Mouse (Mus musculus) hematopoietic stem cell, adult 5-6 weeks (primary cell): ENCODE data around the gene L2hgdh. TPM values are rescaled to one million over a fixed set of nuclear protein-coding genes. Genes with fewer than 3 reads are reported as not detected.

Experiments
- ATAC-seq, 2 experiments: fragments of 125-278 bp in 1 of 2; replicated peaks in 1 of 2; 2 replicates each; pipeline ENCODE4 v1.8.0; 2016 to 2017; ENCODE audit warnings: inconsistent platforms in 2 of 2, mild to moderate bottlenecking in 2 of 2, moderate number of reproducible peaks in 2 of 2, low read depth in 1 of 2, moderate TSS enrichment in 1 of 2; ENCODE audit not compliant: low FRiP score in 2 of 2, poor library complexity in 2 of 2, severe bottlenecking in 2 of 2, insufficient read depth in 1 of 2, low TSS enrichment in 1 of 2
- total RNA-seq: library from RNA; stranded (forward); fragments of 172-1452, 232-1000 nt; gene quantifications from 2 replicates; pipeline ENCODE4 v1.2.3, GENCODE M21; 2017

The L2hgdh gene
- total RNA-seq = 18.2 and 26.6 TPM in 2 replicates

GRCm38 (mm10) chr12:69724711-69725460 is at the start of gene L2hgdh, which contains the start of gene Atp5s:
TSS of gene L2hgdh (minus strand) at chr12:69724873.
TSS of gene Atp5s (plus strand) at chr12:69724950.
- ATAC-seq = peak; percentile 96 to 98

DNA sequence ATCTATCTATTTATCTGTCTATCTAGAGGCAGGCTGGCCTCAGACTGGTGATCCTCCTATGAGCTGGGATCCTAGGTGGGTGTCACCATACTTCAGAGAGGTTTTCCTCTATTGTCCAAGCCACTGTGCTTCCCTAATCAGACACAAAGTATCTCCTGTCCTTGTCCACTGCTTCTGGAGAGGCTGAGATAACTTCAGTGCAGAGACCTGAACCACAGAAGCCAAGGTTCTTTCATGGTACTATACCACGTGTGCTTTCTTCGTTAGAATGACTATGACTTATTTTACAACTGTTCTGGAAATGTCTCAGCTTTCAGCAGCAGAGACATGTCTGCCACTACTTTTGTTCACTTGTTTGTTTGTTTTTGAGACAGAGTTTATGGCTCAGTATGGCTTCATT is 44.2 kb upstream of the L2hgdh start:
- ATAC-seq = no peak

DNA sequence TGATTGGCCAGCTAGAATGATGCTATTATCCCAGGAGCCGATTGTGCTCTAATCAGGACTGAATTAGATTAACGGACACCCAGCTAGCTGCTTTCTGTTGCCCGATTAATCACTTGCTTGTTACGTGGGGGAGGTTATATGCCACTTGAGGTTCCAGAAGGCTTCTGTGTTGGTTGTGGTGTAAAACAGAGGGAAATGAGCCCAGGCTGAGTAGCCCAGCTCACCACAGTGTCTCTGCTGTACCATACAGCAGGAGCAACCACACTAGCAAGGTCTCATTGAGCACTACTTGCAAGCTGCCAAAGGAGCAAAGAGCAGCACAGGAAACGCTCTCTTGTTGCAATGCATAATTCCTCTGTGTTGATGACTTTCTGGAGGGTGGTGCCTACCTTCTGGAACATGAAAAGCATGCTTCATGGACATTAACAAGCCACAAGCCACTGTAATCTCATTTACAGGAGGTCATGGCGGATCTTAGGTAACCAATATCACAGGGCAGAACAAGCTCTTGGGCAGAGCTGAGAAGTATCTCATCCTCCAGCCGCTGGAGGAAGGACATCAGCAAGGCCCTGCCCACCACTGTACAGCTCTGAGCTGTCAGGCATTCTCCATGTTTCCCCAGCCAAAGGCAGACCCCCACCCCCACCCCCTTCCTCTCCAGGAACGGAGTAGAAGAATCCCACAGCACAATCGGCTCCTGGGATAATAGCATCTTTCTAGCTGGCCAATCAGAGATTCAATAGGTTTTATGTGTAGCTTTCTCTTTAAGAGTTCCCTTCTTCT is 43.0 kb upstream of the L2hgdh start:
- ATAC-seq = no peak

DNA sequence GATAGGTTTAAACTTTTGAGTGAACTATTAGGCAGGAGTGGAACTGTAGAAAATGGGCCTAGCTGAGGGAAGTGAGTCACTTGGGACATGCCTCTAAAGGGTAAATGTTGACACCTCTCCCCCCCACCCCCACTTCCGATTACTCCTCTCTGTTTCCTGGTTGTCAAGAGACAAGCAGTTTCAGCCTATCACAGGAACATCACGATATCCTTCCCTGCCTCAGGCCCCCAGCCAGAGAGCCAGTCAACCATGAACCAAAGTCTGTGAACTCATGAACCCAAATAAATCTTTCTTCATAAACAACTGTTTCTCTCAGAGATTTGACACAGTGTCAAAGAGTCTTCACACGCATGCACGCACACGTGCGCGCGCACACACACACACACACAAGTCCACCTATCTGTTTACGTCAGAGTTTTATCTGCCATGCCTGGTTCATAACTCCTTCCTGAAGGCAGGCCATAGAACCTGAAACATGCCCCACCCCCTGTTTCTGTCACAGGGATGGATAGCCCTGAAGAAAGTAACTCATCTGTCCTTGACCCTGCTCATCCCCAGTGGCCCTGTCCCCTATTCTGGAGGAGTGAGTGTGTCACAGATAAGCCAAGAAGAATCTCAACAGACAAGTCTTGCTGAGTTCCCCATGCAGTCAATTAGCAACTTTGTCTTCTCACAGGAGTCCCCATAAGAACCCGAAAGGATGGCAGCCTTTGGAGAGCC is 41.7 kb upstream of the L2hgdh start:
- ATAC-seq = no peak

DNA sequence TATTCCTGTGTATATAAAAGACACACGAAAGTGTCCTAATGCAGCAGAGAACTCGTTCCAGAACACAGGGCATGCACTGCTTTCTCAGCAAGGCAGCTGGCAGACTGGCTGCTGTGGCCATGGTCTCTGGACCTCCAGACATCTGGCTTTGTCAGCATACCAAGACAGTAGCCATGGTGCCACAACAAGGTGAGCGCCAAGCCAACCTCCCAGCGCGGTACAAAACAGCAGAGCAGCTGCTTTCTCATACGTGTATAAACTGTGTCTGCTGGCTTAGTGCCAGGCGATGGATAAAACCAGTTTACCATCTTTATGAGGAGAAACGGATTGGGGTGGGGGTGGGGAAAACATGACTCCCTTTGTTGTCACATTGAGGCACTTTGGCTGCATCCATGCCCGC is 40.9 kb upstream of the L2hgdh start:
- ATAC-seq = no peak

GRCm38 (mm10) chr12:69761603-69762002 is 36.9 kb upstream of the L2hgdh start:
- ATAC-seq = no peak

DNA sequence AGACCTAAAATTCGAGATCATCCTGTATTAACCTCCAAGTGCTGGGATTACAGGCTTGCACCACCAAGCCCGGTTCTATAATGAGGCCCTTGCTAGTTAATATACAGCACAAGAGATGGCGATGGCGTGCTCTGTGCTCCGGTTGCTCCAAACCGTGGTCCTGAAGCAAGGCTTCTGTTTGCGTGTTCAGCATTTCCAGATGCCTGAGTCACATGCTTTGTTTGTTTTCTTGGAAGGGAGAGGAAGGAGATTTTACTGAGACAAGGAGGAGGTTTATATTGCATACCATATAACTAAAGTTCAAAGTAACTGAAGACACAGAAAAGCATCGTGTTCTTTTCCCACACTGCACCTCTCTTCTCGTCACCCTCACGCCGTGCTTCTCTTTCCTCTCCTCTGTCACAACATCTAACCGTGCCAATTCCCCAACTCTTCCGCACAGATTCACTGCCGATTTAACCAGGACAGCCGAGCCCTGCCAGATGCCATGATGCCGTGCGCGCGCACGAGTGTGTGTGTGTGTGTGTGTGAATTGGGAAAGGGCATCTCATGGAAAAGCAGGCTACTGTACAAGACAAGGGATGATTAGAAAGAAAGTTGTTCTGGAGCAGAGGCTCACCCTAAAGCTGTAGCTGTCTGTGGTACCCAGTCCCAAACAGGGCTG is 36.2 kb upstream of the L2hgdh start:
- ATAC-seq = no peak

DNA sequence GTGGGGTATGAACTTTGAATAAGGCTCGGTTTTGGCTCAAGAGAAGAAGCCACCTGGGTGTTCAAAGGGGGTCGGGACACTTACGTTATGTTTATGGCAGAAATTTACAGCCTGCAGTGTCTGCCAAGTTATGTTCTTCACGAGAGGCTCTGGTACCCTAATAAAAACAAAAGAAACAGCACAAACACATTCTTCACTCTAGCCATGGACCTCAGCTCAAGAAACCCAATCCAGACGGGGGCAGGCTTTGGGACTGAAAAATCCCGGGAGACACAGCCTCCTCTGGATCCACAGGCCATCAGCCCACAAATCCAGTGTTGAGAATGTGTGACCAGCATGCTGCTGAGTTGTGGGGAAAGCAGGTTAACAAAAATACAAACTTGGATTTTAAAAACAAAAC is 35.3 kb upstream of the L2hgdh start:
- no peak for ATAC-seq

- no peak for ATAC-seq
These were observed 34.7 kb upstream of the L2hgdh start for GRCm38 (mm10) chr12:69759267-69759885.

GRCm38 (mm10) chr12:69758221-69759185 is 33.8 kb upstream of the L2hgdh start:
- no peak for ATAC-seq

DNA sequence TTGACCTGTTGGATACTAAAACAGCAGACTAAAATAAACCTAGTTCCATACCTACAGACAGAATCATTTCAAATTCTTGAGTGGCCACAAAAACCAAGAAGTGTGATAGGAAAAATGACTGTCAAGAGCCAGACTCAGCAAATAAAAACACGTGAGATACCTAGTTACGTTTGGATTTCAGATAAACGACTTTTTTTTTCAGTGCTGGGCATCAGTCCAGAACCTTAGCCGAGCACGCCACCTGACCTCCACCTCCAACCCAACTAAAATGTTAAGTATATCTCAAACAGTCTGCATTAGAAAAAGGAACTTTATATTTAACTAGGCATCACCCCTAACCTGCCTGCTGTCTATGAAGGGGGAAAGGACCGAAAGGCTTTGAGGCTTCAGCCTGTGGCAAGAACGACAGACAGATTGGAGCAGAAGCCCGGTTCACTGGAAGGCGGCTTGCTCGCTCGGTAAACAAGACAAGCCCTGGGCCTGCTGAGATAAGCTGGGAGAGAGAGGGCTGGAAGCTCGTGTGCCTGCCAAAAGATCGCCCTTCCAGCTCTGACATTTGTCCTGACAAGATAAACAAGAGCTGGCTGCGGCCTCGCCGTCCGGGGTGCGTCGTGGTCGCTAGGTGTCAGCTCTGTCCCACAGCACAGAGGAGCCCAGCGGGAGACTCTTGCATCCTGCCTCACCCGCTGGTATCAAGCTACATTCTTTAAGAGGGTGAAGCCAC is 32.9 kb upstream of the L2hgdh start:
- ATAC-seq = peak; percentile 84 to 86

GRCm38 (mm10) chr12:69756015-69756414 is 31.3 kb upstream of the L2hgdh start:
- ATAC-seq = no peak

DNA sequence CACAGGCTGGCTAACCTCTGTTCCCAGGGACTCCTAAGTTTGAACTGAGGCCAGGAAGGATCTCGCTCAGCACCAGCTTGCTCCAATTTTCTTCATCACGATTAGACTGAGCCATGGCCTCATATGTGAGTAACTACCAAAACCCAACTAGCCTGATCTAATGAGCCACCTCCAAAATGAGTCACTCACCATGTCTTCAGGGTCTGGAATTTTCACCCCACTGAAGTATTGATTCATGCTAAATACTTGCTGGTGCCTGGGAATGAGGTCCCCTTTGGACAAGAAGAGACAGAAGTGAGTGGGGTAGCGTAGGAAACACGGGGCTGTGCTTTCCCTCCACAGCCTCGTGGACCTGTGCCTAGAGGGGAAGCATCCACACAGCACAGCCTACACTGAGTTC is 29.3 kb upstream of the L2hgdh start:
- ATAC-seq = no peak

GRCm38 (mm10) chr12:69751864-69752341 is 27.2 kb upstream of the L2hgdh start:
- ATAC-seq = no peak

DNA sequence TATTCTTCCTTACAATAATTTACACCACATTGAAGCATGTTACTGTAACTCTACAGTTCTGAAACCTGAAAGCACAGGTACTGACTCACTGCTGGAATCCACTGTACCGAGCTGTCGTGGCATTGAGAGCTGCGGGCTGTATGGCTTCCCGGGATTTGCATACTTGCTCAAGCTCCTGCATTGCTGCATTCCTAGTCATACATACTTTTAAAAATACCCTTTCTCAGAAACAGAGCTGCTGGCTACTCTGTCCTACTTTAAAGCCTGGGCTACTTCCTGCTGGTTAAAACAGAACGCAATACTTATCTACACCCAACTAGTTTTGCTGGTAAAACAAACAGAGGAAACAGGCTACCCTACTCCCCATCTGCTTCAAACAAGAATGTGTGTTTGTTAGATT is 19.5 kb upstream of the L2hgdh start:
- ATAC-seq = no peak
